Mouse (Mus musculus) hindbrain, embryonic 14.5 days (tissue): ENCODE results near the gene Nudt9. TPM values are rescaled to one million over a fixed set of nuclear protein-coding genes. Genes with fewer than 3 reads are reported as not detected.

Source experiments
- ATAC-seq: fragments of 200-750 bp; cut with Nextera tagmentation; 2 replicates; pipeline ENCODE4 v1.8.0; 2017; ENCODE audit warnings: moderate number of reproducible peaks, mild to moderate bottlenecking, moderate TSS enrichment, moderate library complexity; ENCODE audit not compliant: low FRiP score
- DNase-seq: peaks from one replicate; pipeline ENCODE4 v3.0.0-alpha.2; 2015; ENCODE audit warnings: low spot score
- H3K27ac ChIP-seq: fragments of 300-500 bp; sonication (generic); 2 replicates; pipeline ENCODE4 v1.5.1; 2014; ENCODE audit warnings: mild to moderate bottlenecking, moderate library complexity
- H3K27me3 ChIP-seq: fragments of 300-500 bp; sonication (generic); 2 replicates; pipeline ENCODE4 v1.6.1; 2014; ENCODE audit warnings: mild to moderate bottlenecking, low read length, mixed read lengths; ENCODE audit not compliant: control insufficient read depth, insufficient read depth
- H3K36me3 ChIP-seq: fragments of 300-500 bp; sonication (generic); replicated peaks from 2 replicates; pipeline ENCODE4 v1.6.1; 2014; ENCODE audit not compliant: control insufficient read depth, insufficient read depth
- H3K4me1 ChIP-seq: fragments of 300-500 bp; sonication (generic); replicated peaks from 2 replicates; pipeline ENCODE4 v1.6.1; 2014; ENCODE audit warnings: antibody characterized with exemption, low read length, mixed read lengths; ENCODE audit not compliant: control insufficient read depth, insufficient read depth
- H3K4me2 ChIP-seq: fragments of 300-500 bp; sonication (generic); replicated peaks from 2 replicates; pipeline ENCODE4 v1.6.1; 2014; ENCODE audit warnings: mild to moderate bottlenecking, moderate library complexity
- H3K4me3 ChIP-seq: fragments of 300-500 bp; sonication (generic); replicated peaks from 2 replicates; pipeline ENCODE4 v1.5.1; 2014; ENCODE audit warnings: mild to moderate bottlenecking, low read length
- H3K9ac ChIP-seq: fragments of 300-500 bp; sonication (generic); 2 replicates; pipeline ENCODE4 v1.6.1; 2014
- H3K9me3 ChIP-seq: fragments of 300-500 bp; sonication (generic); 2 replicates; pipeline ENCODE4 v1.6.1; 2016; ENCODE audit warnings: low read length; ENCODE audit not compliant: control insufficient read depth
- WGBS: fragments of 180-500 bp; shearing (Covaris S2); extraction: QIAGEN DNeasy Blood & Tissue Kit; methylation state at CpG from one replicate; pipeline ENCODE4 v1.1.7; 2014; 5-methylcytosine and 5-hydroxymethylcytosine counted together
- polyA plus RNA-seq: library from polyadenylated mRNA; unstranded; fragments of >200 nt; fragmentation: Nextera tagmentation; extraction: Ambion mirVana; gene quantifications from 2 replicates; pipeline ENCODE4 v1.2.1, GENCODE M21; 2014

The Nudt9 gene
- polyA plus RNA-seq, 1 experiment from 2014 or later = 67.2 TPM

DNA sequence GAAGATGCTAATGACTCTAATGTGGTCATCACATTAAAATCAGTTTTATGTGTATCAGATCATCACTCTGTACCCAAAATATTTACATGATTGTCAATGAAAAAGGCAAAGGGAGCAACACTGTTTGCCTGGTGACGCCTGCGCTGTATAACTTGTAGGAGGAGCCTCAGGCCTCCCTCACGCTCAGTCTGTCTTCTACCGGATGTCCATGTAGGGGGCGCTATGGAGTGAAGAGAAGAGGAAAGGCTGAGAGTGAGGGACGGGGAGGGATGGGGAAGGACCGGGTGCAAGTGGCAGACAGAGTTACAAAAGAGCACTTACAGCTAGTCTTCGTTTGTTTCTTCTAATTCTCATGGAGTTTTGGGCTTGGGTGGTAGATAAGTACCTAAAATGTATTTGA lies 6.8 kb downstream of the Nudt9 start:
- H3K4me2 ChIP-seq = no peak overlapping the region
- no peak overlapping the region for H3K27ac ChIP-seq
- peaks cover 6% of the 10 kb centered on the region for H3K4me1 ChIP-seq
- WGBS = 61% methylated on average over 8 of the region's 8 CpGs
- ATAC-seq (no peak), DNase-seq (no peak)
- H3K4me3 ChIP-seq = no peak overlapping the region
- H3K36me3 ChIP-seq = peaks cover 29% of the 10 kb centered on the region
- no peaks in the 10 kb centered on the region for H3K27me3 ChIP-seq
- no peaks in the 10 kb centered on the region for H3K9me3 ChIP-seq
- no peak overlapping the region for H3K9ac ChIP-seq

GRCm38 (mm10) chr5:104054938-104055337 lies 8.8 kb downstream of the Nudt9 start:
- Histone ChIP-seq H3K27me3 (no peaks in the 10 kb centered on the region), H3K4me2 (no peak overlapping the region), H3K27ac (no peak overlapping the region), H3K4me3 (no peak overlapping the region), H3K9ac (no peak overlapping the region), H3K9me3 (no peaks in the 10 kb centered on the region), H3K4me1 (no peaks in the 10 kb centered on the region), H3K36me3 (peaks cover 45% of the 10 kb centered on the region)
- no peak for DNase-seq
- 94% methylated on average over 4 of the region's 4 CpGs for WGBS
- ATAC-seq = no peak

DNA sequence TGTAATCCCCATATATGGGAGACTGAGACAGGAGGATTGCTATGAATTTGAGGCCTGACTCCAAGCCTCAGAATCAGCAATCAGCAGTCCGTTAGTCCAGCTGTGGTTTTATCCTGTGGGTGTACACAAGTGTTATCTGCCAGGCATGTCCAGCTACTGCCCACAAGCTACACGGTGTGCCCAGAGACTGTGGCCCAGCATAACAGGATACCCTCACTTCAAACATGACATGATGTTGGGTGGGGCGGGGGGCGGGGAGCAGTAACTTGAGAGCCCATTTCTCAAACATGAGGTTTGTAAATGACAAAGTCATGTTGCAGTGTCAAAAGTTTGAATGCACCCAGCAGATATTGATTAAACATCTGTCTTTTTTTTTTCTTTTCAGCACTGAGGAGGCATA lies 9.7 kb downstream of the Nudt9 start:
- Histone ChIP-seq H3K27me3 (no peaks in the 10 kb centered on the region), H3K4me1 (no peaks in the 10 kb centered on the region), H3K9ac (no peak overlapping the region), H3K27ac (no peak overlapping the region), H3K4me3 (no peak overlapping the region), H3K4me2 (no peak overlapping the region), H3K9me3 (no peaks in the 10 kb centered on the region), H3K36me3 (peaks cover 48% of the 10 kb centered on the region)
- no peak for ATAC-seq
- WGBS = 94% methylated on average over 4 of the region's 4 CpGs
- DNase-seq = no peak

- no peak for ATAC-seq
- Histone ChIP-seq H3K9ac (no peak overlapping the region), H3K9me3 (no peaks in the 10 kb centered on the region), H3K4me1 (no peaks in the 10 kb centered on the region), H3K27ac (no peak overlapping the region), H3K27me3 (no peaks in the 10 kb centered on the region), H3K4me3 (no peak overlapping the region), H3K36me3 (peaks cover 48% of the 10 kb centered on the region), H3K4me2 (no peak overlapping the region)
- no peak for DNase-seq
- WGBS = 92% methylated on average over 7 of the region's 7 CpGs
Observed at GRCm38 (mm10) chr5:104056295-104056694, 10.2 kb downstream of the Nudt9 start.

DNA sequence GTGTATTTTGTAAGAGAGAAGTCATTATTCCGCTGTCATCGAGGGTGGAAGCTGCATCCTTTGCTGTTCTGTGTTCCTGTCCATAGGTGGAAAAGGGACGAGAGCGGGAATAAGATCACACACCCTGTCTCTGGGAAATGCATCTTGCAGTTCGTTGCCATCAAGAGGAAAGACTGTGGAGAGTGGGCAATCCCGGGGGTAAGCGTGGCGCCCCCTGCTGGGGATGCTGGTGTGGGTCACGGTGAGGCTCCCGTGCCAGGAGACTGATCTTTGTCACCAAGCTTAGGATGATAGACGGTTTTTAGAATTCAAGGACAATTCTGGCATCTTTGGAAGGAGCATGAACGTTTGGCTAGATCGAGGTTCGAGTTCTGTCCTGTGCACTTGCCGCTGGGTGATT lies 11.9 kb downstream of the Nudt9 start:
- H3K36me3 ChIP-seq = peaks cover 50% of the 10 kb centered on the region
- H3K27me3 ChIP-seq = no peaks in the 10 kb centered on the region
- ATAC-seq (no peak), DNase-seq (no peak)
- H3K9me3 ChIP-seq = no peaks in the 10 kb centered on the region
- WGBS = 65% methylated on average over 15 of the region's 15 CpGs
- H3K9ac ChIP-seq = no peak overlapping the region
- no peaks in the 10 kb centered on the region for H3K4me1 ChIP-seq
- H3K4me3 ChIP-seq = no peak overlapping the region
- H3K4me2 ChIP-seq = no peak overlapping the region
- H3K27ac ChIP-seq = no peak overlapping the region

DNA sequence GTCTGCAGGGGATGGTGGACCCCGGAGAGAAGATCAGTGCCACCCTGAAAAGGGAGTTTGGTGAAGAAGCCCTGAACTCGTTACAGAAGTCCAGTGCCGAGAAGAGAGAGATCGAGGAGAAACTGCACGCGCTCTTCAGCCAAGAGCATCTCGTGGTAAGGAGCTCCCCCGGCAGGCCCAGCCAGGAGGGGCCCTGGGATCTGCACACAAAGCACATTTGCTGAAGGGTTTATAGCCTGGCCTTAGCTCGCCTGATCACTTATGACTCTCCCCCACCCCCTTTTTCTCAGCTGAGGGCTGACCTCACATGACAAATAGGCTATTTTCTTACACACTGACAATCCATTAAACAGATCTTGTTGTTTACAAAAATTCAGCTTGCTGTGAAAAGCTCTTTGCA lies 13.5 kb downstream of the Nudt9 start:
- WGBS = 80% methylated on average over 9 of the region's 9 CpGs
- no peaks in the 10 kb centered on the region for H3K27me3 ChIP-seq
- H3K36me3 ChIP-seq = peaks cover 50% of the 10 kb centered on the region
- H3K9me3 ChIP-seq = no peaks in the 10 kb centered on the region
- H3K4me1 ChIP-seq = no peaks in the 10 kb centered on the region
- no peak for ATAC-seq
- no peak overlapping the region for H3K27ac ChIP-seq
- no peak overlapping the region for H3K4me3 ChIP-seq
- no peak for DNase-seq
- H3K4me2 ChIP-seq = no peak overlapping the region
- H3K9ac ChIP-seq = no peak overlapping the region

DNA sequence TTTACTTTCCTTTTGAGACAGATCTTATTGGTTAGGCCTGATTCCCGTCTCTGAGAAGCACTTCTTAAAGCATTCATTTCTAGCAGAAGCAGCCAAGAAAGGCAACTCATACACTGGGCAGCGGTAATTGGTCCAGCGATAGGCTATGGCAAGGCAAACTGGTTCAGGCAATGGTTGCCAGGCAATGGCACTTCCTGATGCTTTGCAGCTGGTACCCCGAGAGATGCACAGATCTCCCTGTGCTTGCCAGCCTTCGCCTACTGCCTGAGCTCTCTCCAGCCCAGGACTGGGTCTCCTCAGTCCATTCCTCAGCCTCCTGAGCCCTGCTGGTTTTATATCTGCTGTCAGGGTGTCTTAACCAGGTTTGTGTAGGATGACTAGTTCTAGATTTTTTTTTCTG lies 14.3 kb downstream of the Nudt9 start:
- Histone ChIP-seq H3K4me2 (no peak overlapping the region), H3K9ac (no peak overlapping the region), H3K4me1 (no peaks in the 10 kb centered on the region), H3K27ac (no peak overlapping the region), H3K36me3 (peaks cover 57% of the 10 kb centered on the region), H3K4me3 (no peak overlapping the region), H3K9me3 (no peaks in the 10 kb centered on the region), H3K27me3 (no peaks in the 10 kb centered on the region)
- DNase-seq (no peak), ATAC-seq (no peak)
- 85% methylated on average over 5 of the region's 5 CpGs for WGBS

GRCm38 (mm10) chr5:104061936-104062772 lies 16.0 kb downstream of the Nudt9 start:
- H3K9ac ChIP-seq = no peak overlapping the region
- no peak overlapping the region for H3K27ac ChIP-seq
- H3K4me3 ChIP-seq = no peak overlapping the region
- no peak for ATAC-seq
- no peak for DNase-seq
- WGBS = 80% methylated on average over 13 of the region's 13 CpGs
- no peaks in the 10 kb centered on the region for H3K27me3 ChIP-seq
- H3K9me3 ChIP-seq = no peaks in the 10 kb centered on the region
- H3K4me1 ChIP-seq = no peaks in the 10 kb centered on the region
- H3K36me3 ChIP-seq = peaks cover 57% of the 10 kb centered on the region
- H3K4me2 ChIP-seq = no peak overlapping the region

DNA sequence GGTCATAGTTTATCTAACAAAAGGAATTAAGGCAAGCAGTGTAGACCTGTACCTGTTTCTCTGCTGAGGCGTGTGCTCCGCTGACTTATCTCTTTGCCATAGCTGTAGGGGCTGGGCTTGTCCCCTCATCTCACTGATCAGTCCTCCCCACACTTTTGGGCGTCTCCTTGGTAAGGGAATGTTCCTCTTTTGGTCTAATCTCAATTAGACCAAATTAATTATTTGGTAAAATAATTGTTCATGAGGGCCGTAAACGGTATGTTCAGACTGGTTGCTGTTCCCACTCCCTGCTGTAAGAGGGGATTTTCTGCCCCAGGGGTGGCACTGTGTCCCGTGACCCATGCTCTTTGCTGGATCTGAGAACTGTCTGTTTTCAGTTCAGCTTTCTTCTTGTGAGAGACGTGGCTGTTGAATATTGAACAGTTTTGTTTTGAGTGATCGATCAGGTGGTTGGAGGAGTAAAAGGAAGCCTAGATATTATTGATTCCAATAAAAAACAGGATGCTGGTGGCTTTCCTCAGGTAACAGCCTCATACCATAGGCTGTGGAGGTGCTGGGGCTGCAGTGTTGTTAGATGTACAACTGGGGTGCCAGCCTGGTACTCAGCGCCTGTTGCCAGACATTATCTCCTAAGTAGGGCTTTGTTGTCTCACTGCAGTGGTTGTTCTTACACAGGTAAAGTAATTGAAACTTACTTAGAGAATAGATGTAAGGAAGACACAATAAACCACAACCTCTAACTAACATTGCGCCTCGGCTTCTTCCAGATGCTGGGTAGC lies 16.9 kb downstream of the Nudt9 start:
- no peak for ATAC-seq
- 90% methylated on average over 11 of the region's 11 CpGs for WGBS
- H3K27ac ChIP-seq = no peak overlapping the region
- DNase-seq = no peak
- H3K9me3 ChIP-seq = no peaks in the 10 kb centered on the region
- H3K4me3 ChIP-seq = no peak overlapping the region
- H3K27me3 ChIP-seq = no peaks in the 10 kb centered on the region
- H3K9ac ChIP-seq = no peak overlapping the region
- H3K36me3 ChIP-seq = peaks cover 56% of the 10 kb centered on the region
- no peaks in the 10 kb centered on the region for H3K4me1 ChIP-seq
- no peak overlapping the region for H3K4me2 ChIP-seq
